Mouse (Mus musculus): ENCODE results near the gene Filip1. TPM values are rescaled to one million over a fixed set of nuclear protein-coding genes. Genes with fewer than 3 reads are reported as not detected.

Gene Filip1
- polyA plus RNA-seq, 1 experiment from 2014 or later: 5.3 TPM

DNA sequence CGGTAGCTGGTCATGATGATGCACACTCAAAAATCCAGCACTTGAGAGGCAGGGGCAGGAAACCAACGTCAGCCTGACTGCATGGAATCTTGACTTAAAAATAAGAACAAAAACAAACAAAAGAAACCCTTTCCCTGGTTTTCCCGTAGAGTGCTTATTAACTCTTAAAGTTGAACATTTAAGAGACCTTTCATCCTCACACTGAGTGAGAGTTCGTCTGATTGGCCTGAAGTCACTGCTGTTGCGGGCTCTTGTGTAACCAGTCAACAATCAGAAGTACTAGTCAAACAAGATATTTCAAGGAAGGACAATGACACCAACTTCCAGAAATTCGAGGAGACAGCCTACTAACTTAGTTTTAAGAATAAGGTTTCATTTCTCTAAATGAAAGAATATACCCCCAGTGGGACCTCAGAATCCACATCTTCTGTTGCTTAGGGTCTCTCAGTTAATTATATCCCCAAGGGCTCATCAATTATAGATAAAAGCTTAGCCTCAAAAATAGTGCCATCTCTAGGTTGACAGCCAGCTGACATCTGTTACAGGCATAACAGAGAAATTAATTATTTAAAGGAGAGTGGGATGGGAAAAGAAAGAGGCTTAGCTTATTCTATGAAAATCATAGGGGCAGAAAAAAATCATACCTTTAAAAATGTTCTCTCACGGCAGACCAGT is 216.1 kb downstream of the Filip1 start:
- Histone ChIP-seq H3K4me2 (replicated peaks; ENCODE audit: low read depth) (no peak overlapping the region), H3K9ac (ENCODE audit: low read depth, low read length) (no peak overlapping the region), H3K27me3 (replicated peaks; ENCODE audit: control insufficient read depth, insufficient read depth, low read length) (0 out of 2 replicates have a peak, but pooled peaks cover 4% of the 10 kb centered on the region), H3K9me3 (ENCODE audit: control insufficient read depth) (no peaks in the 10 kb centered on the region), H3K4me3 (ENCODE audit: low read depth, low read length) (no peak overlapping the region), H3K36me3 (ENCODE audit: control insufficient read depth, insufficient read depth) (no peaks in the 10 kb centered on the region), H3K27ac (ENCODE audit: low read depth, low read length) (no peak overlapping the region), H3K4me1 (replicated peaks; ENCODE audit: control insufficient read depth, insufficient read depth, low read length) (no peaks in the 10 kb centered on the region)
- ATAC-seq: no peak
- 47% methylated on average over 7 of the region's 7 CpGs for WGBS
- TF ChIP-seq CTCF (IDR thresholded peaks at IDR 0.05; ENCODE audit: low read depth): no peak

DNA sequence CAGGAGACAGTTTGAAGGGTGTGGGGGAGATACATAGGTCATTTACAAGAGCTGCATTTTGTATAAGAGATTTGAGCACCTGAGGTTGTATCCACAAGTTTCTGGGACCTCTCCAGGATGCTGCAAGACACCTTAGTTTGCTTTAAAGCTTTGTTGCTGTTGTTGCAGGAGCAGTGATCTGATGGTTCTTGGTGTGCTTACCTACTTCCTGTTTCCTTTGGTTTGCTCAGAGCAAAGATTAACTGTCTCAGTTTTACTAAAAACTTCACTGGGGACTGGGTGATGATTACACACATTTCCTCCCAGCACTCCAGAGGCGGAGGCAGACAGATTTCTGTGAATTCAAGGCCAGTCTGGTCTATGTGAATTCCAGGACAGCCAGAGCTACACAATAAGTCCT is 217.6 kb downstream of the Filip1 start:
- no peak overlapping the region for H3K9ac ChIP-seq (ENCODE audit: low read depth, low read length)
- no peak overlapping the region for H3K4me3 ChIP-seq (ENCODE audit: low read depth, low read length)
- no peaks in the 10 kb centered on the region for H3K4me1 ChIP-seq (replicated peaks; ENCODE audit: control insufficient read depth, insufficient read depth, low read length)
- 0 out of 2 replicates have a peak, but pooled peaks cover 3% of the 10 kb centered on the region for H3K27me3 ChIP-seq (replicated peaks; ENCODE audit: control insufficient read depth, insufficient read depth, low read length)
- no peak overlapping the region for H3K4me2 ChIP-seq (replicated peaks; ENCODE audit: low read depth)
- no peak for ATAC-seq
- no peaks in the 10 kb centered on the region for H3K9me3 ChIP-seq (ENCODE audit: control insufficient read depth)
- H3K27ac ChIP-seq (ENCODE audit: low read depth, low read length): no peak overlapping the region
- 70% methylated on average over 1 of the region's 1 CpGs for WGBS
- TF ChIP-seq CTCF (IDR thresholded peaks at IDR 0.05; ENCODE audit: low read depth): no peak
- H3K36me3 ChIP-seq (ENCODE audit: control insufficient read depth, insufficient read depth): no peaks in the 10 kb centered on the region

DNA sequence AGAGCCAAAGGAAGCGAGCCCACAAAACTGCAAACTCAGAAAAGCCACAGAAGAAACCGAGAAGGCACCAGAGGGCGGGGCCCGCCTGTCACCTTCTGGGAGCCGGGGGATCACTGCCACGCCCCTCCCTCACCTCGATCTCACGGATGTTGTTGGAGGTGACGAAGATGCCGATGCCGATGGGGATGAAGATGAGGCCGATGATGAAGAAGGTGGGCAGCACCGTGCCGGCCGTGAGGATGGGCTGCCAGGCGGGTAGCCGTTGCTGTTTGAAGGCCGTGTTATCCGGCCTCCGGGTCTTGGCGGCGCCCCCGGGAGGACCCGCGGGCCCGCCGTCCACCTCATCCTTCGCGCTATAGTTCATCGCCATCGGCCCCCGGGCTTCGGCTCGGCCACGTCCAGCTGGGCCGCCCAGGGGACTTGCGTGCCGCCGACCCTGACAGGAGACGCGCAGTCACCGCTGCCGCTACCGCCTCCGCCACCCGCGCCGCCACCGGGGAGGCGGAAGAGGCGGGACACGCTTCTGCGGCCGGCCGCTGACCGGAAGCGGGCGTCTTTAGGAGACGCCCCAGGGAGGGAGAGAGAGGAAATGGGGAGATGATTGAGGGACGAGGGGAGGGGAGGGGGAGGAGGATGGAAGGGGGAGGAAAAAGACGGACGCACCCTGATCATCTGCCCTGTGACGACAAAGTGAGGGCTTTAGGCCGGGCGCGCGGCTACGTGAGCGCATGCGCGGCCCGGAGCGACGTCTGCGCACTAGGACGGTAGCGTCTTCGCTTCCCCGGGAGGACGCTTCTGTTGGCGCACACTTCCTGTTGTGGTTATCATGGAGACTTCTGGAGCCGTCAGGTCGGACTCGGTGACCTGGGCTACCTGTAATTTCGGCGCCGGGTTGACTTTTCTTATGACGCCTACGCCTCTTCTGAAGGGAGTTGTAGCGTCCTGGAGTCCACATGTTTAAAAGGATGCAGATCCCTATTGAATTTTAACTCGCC is 219.5 kb downstream of the Filip1 start, which contains the start of gene Tmem30a:
Gene Tmem30a (minus strand): TSS at position 667 of the 995 bp plus-strand sequence.
- Histone ChIP-seq H3K4me2 (replicated peaks; ENCODE audit: low read depth) (peak within 1 kb of the TSS; percentile 75), H3K27me3 (replicated peaks; ENCODE audit: control insufficient read depth, insufficient read depth, low read length) (no peaks in the 10 kb centered on the region), H3K9me3 (ENCODE audit: control insufficient read depth) (no peaks in the 10 kb centered on the region), H3K9ac (ENCODE audit: low read depth, low read length) (peak within 1 kb of the TSS; percentile 87), H3K4me1 (replicated peaks; ENCODE audit: control insufficient read depth, insufficient read depth, low read length) (no peaks in the 10 kb centered on the region), H3K27ac (ENCODE audit: low read depth, low read length) (peak within 1 kb of the TSS; percentile 91), H3K4me3 (ENCODE audit: low read depth, low read length) (peak within 1 kb of the TSS; percentile 80), H3K36me3 (ENCODE audit: control insufficient read depth, insufficient read depth) (no peaks in the 10 kb centered on the region)
- under 1% methylated on average over 88 of the region's 91 CpGs for WGBS
- peak; percentile 99 for ATAC-seq
- TF ChIP-seq CTCF (IDR thresholded peaks at IDR 0.05; ENCODE audit: low read depth): no peak; the same call in 1 of the 2 replicates

DNA sequence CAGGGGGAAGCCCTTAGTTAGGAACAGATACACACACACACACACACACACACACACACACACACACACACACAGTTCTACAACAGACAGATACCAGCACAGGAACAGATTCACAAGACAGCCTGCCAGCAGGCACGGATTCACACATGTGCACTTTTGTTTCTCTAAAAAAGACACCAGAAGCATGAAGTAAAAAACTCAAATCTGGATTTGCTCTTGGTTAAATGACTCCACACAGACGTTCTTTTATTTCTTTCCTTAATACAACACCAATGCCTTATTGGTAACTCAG is 226.9 kb downstream of the Filip1 start:
- WGBS: 52% methylated on average over 2 of the region's 2 CpGs
- Histone ChIP-seq H3K27ac (ENCODE audit: low read depth, low read length) (no peak overlapping the region), H3K9ac (ENCODE audit: low read depth, low read length) (no peak overlapping the region), H3K36me3 (ENCODE audit: control insufficient read depth, insufficient read depth) (no peaks in the 10 kb centered on the region), H3K9me3 (ENCODE audit: control insufficient read depth) (no peaks in the 10 kb centered on the region), H3K27me3 (replicated peaks; ENCODE audit: control insufficient read depth, insufficient read depth, low read length) (no peaks in the 10 kb centered on the region), H3K4me3 (ENCODE audit: low read depth, low read length) (no peak overlapping the region), H3K4me1 (replicated peaks; ENCODE audit: control insufficient read depth, insufficient read depth, low read length) (0 out of 2 replicates have a peak, but pooled peaks cover 2% of the 10 kb centered on the region), H3K4me2 (replicated peaks; ENCODE audit: low read depth) (no peak overlapping the region)
- no peak for ATAC-seq
- TF ChIP-seq CTCF (IDR thresholded peaks at IDR 0.05; ENCODE audit: low read depth): no peak

DNA sequence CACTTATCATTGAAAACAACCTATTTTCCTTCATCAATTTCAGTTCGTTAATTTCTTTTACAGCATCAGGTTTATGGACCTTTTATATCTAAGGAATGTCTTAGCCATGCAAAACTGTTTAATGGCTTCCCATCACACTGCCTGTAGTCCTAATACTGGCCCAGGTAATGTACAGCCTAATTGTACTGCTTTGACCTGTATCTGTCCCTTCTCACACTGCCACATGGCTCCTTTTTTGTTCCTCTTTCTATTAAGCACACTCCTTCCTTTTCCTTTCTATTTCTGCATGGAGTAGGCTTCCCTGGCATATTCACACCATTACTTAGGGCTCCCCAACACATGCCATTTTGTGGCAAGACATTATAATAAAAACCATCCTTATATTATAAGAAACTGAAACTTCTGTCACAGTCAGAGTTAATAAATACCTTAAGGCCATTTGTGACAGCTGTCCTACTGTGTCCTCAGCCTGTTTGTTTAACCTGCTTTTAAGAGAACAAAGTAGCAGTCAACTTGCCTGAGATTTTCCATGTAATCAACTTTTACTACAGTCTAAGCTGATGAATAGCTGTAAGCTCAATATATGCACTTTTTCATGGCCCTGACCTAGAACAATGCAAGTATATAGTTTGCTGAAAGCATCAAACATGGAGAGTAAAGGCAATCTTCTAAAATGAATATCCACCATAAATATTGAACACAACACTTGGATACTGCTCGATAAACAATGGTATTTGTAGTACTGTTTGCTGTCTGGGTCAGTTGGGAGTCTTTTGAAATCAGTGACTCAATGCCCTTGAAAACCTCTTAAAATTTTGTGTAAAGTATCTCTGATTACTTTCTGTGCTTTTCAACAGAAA is 227.5 kb downstream of the Filip1 start:
- Histone ChIP-seq H3K9me3 (ENCODE audit: control insufficient read depth) (no peaks in the 10 kb centered on the region), H3K4me2 (replicated peaks; ENCODE audit: low read depth) (no peak overlapping the region), H3K9ac (ENCODE audit: low read depth, low read length) (no peak overlapping the region), H3K36me3 (ENCODE audit: control insufficient read depth, insufficient read depth) (no peaks in the 10 kb centered on the region), H3K27me3 (replicated peaks; ENCODE audit: control insufficient read depth, insufficient read depth, low read length) (no peaks in the 10 kb centered on the region), H3K27ac (ENCODE audit: low read depth, low read length) (no peak overlapping the region), H3K4me1 (replicated peaks; ENCODE audit: control insufficient read depth, insufficient read depth, low read length) (0 out of 2 replicates have a peak, but pooled peaks cover 2% of the 10 kb centered on the region), H3K4me3 (ENCODE audit: low read depth, low read length) (no peak overlapping the region)
- ATAC-seq: no peak
- no peak for TF ChIP-seq CTCF (IDR thresholded peaks at IDR 0.05; ENCODE audit: low read depth)
- 59% methylated on average over 2 of the region's 2 CpGs for WGBS

Data from intestine, postnatal 0 days (tissue).